Mouse (Mus musculus): ENCODE data around the gene Dennd1a. TPM values are rescaled to one million over a fixed set of nuclear protein-coding genes. Genes with fewer than 3 reads are reported as not detected.

Gene Dennd1a
- polyA plus RNA-seq (2012; rRNA removed): 44.5 and 44.8 TPM in 2 replicates

DNA sequence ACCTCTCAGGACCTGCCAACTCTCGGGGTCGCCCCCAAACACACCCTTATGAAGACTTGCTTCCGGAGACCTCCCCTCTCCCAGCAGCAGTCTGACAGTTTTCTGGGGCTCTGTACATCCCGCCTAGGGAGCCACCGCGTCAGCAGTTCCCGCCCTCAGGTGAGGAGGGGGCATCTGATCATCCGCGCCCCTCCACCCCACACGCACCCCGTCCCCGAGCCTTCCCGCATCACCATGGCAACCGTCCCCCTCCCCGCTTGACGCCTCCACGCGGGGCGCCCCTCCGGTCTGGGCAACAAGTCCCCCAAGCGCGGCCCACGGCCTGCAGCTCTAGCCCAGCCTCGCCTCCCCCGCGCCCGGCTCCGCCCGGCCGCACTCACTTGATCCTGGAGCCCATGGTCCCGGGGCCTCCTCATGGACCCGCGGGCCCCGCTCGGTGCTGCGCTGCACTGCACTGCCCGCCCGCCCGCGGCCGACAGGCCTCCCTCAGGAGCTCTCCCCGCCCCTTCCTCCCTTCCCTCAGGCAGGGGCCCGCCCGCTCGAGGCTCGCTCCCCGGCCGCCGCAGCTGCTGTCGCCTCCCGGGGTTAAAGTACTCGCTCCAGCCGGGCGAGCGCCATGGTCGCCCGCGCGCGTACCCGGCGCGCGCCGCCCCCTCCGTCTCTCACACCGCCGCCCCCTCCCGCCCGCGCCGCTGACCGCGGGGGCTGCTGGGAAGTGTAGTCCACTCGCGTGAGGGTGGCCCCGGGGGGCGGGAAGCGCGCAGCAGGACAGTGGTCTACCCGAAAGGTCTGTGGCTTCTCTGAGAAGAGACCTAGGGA is at the start of gene Dennd1a:
TSS of gene Dennd1a (minus strand) at position 658 of the 819 bp plus-strand sequence.
- TF ChIP-seq POLR2A (IDR thresholded peaks at IDR 0.05; ENCODE audit: extremely low read depth, insufficient read depth, low read length) (no peak), CTCF (IDR thresholded peaks at IDR 0.05; ENCODE audit: extremely low read depth, insufficient read depth, low read length) (no peak)

DNA sequence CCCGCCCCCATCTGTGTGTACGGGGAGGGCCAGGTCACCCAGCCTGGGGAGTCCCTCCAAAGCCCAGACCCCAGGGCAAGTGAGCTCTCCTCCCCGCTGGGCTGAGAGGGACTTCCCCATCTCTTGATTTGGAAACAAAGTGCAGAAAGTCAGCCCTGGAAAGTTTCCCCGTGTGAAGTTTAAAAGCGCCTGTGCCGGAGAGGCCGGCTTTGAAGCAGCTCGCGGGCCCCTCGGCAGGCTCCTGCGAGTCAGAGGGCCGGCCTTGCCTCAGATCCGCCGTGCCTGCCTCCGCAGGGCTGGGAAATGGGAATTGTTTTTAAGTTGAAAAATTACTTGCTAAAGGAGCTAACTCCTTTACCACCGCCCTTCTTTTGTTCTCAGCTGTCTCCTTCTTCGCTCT is 49.4 kb upstream of the Dennd1a start:
- Histone ChIP-seq H3K4me3 (ENCODE audit: insufficient read depth, low read length) (no peak overlapping the region), H3K27ac (ENCODE audit: insufficient read depth, low read length) (no peak overlapping the region), H3K4me1 (ENCODE audit: control insufficient read depth, insufficient read depth, low read length) (no peaks in the 10 kb centered on the region)
- TF ChIP-seq POLR2A (IDR thresholded peaks at IDR 0.05; ENCODE audit: extremely low read depth, insufficient read depth, low read length) (no peak), CTCF (IDR thresholded peaks at IDR 0.05; ENCODE audit: extremely low read depth, insufficient read depth, low read length) (no peak)

More for the DNA sequence above, at the start of gene Dennd1a:
- peak within 1 kb of the TSS; percentile 36; the same call in 1 of the 2 replicates for H3K27ac ChIP-seq (ENCODE audit: insufficient read depth, low read length)
- peaks cover 3% of the 10 kb centered on the region; the same call in 1 of the 2 replicates for H3K4me1 ChIP-seq (ENCODE audit: control insufficient read depth, insufficient read depth, low read length)
- peak within 1 kb of the TSS; percentile 78 for H3K4me3 ChIP-seq (ENCODE audit: insufficient read depth, low read length)

DNA sequence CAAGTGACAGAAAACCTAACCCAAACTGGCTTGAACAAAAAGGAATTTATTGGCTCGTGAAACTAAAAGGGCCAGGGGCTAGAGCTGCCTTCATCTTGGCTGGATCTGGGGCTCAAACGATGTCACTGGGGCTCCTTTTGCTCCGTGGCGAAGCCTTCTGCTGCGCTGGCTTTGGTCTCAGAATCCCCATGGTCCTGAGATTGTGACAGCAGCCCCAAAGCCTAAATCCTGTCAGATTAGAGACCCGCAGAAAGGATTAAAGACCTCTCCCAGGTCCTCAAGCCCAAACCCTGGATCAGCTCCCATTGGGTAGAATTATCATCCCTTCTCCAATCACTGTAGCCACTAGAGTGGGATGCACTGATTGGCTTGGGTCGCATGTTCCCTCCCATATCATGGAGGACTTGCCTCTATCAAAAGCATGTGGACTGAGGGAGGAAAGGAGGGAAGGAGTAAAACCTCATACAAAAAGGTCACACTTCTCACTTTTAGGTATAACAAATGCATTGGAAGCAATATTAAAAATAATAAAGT is 46.5 kb upstream of the Dennd1a start:
- TF ChIP-seq CTCF (IDR thresholded peaks at IDR 0.05; ENCODE audit: extremely low read depth, insufficient read depth, low read length): no peak
- no peak for TF ChIP-seq POLR2A (IDR thresholded peaks at IDR 0.05; ENCODE audit: extremely low read depth, insufficient read depth, low read length)
- no peaks in the 10 kb centered on the region for H3K4me1 ChIP-seq (ENCODE audit: control insufficient read depth, insufficient read depth, low read length)
- no peak overlapping the region for H3K4me3 ChIP-seq (ENCODE audit: insufficient read depth, low read length)
- H3K27ac ChIP-seq (ENCODE audit: insufficient read depth, low read length): no peak overlapping the region

DNA sequence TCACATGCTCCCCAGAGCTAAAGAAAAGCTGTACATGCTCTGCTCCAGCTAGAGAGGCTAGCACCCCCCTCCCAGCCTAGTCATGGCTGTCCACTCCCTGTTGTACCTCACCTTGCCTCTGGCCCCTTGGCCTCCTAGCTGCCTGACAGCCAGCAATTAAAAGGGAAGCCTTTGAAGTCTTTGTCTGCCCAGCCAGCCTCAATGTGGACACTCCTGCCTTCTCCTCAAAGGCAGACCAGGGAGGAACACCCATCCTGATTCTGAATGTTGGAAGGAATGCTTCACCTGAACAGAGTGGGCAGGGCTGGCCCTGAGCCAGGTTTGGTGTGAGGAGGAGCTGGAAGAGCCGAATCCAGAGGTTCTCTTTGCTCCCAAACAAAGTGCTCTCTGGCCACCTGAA is 39.5 kb upstream of the Dennd1a start:
- Histone ChIP-seq H3K27ac (ENCODE audit: insufficient read depth, low read length) (no peak overlapping the region), H3K4me3 (ENCODE audit: insufficient read depth, low read length) (no peak overlapping the region), H3K4me1 (ENCODE audit: control insufficient read depth, insufficient read depth, low read length) (no peaks in the 10 kb centered on the region)
- TF ChIP-seq CTCF (IDR thresholded peaks at IDR 0.05; ENCODE audit: extremely low read depth, insufficient read depth, low read length) (no peak), POLR2A (IDR thresholded peaks at IDR 0.05; ENCODE audit: extremely low read depth, insufficient read depth, low read length) (no peak)

DNA sequence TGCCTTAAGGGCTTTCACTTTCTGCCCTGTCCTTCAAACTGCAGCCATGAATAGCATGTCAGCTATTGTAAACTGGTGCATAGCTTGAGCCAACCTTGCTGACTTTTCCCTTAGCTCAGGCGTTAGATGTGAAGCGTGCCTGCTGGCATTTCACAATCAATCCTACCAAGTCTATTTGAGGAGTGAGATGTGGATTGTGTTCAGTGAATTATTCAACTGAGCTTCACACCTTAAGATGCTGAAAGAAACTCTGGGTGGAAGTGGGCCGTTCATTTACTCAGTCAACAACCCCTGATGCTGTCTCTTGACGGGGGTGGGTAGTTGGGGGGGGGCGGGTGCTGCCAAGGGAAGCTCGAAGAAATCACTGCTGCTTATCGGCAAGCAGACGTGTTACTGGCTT is 36.2 kb upstream of the Dennd1a start:
- TF ChIP-seq CTCF (IDR thresholded peaks at IDR 0.05; ENCODE audit: extremely low read depth, insufficient read depth, low read length) (no peak), POLR2A (IDR thresholded peaks at IDR 0.05; ENCODE audit: extremely low read depth, insufficient read depth, low read length) (no peak)
- H3K27ac ChIP-seq (ENCODE audit: insufficient read depth, low read length): no peak overlapping the region
- H3K4me1 ChIP-seq (ENCODE audit: control insufficient read depth, insufficient read depth, low read length): no peaks in the 10 kb centered on the region
- H3K4me3 ChIP-seq (ENCODE audit: insufficient read depth, low read length): no peak overlapping the region

DNA sequence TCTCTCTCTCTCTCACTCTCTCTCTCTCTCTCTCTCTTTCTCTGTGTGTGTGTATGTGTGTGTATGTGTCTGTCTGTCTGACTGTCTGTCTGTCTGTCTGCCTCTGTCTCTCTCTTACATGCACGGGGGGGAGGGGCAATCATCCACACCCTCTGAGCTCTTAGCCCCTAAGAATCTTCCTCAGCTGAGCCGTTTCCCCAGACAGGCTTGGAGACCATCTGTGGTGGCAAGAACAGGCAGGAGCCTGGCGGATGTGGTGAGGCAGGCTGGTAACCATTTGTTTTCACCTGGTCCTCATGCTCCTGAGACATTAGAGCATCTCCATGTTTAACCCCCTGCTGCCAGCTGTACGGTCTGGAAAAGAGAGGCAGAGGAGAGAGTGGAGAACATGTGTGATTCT is 33.7 kb upstream of the Dennd1a start:
- Histone ChIP-seq H3K4me1 (ENCODE audit: control insufficient read depth, insufficient read depth, low read length) (no peaks in the 10 kb centered on the region), H3K4me3 (ENCODE audit: insufficient read depth, low read length) (no peak overlapping the region), H3K27ac (ENCODE audit: insufficient read depth, low read length) (no peak overlapping the region)
- no peak for TF ChIP-seq POLR2A (IDR thresholded peaks at IDR 0.05; ENCODE audit: extremely low read depth, insufficient read depth, low read length)
- no peak for TF ChIP-seq CTCF (IDR thresholded peaks at IDR 0.05; ENCODE audit: extremely low read depth, insufficient read depth, low read length)

DNA sequence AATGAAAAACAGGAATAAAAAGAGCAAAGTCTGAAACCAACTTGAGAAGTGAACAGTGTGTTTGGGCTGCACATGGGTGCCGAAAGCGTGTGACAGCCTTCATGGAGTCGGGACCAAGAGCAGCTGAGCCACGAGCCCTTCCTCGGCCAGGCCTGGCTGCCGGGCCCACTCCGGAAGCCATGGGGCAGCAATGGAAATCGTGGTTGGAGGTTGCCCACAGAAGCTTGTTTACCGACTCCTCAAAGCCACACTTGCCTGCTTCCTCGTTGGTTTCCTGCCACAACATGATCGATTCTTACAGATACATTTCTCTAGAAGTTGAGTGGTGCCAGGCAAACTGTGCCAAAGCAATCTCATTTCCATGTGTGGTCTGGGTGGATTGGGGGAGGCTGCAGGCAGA is 31.9 kb upstream of the Dennd1a start:
- TF ChIP-seq CTCF (IDR thresholded peaks at IDR 0.05; ENCODE audit: extremely low read depth, insufficient read depth, low read length): no peak
- no peak for TF ChIP-seq POLR2A (IDR thresholded peaks at IDR 0.05; ENCODE audit: extremely low read depth, insufficient read depth, low read length)
- Histone ChIP-seq H3K27ac (ENCODE audit: insufficient read depth, low read length) (no peak overlapping the region), H3K4me1 (ENCODE audit: control insufficient read depth, insufficient read depth, low read length) (no peaks in the 10 kb centered on the region)

DNA sequence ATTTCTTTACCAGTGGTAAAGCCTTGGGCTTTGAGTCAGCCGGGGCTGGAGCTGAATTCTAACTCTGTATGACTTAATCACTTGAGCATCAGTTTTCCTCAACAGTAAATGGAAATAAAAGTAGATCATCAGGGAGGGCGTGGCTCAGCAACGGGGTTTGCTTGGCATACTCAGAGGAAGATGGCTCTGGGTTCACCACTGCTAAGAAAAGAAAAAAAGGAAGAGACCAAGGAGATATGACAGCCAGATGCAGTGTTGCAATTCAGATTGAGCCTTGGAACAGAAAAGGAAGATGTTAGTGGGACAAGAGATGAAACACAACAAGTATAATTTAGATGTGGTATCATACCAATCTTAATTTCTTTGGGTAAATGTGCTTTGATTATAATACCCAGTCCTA is 26.2 kb upstream of the Dennd1a start:
- H3K4me3 ChIP-seq (ENCODE audit: insufficient read depth, low read length): no peak overlapping the region
- TF ChIP-seq CTCF (IDR thresholded peaks at IDR 0.05; ENCODE audit: extremely low read depth, insufficient read depth, low read length): no peak
- TF ChIP-seq POLR2A (IDR thresholded peaks at IDR 0.05; ENCODE audit: extremely low read depth, insufficient read depth, low read length): no peak

More for the DNA sequence above, 31.9 kb upstream of the Dennd1a start:
- no peak overlapping the region for H3K4me3 ChIP-seq (ENCODE audit: insufficient read depth, low read length)

DNA sequence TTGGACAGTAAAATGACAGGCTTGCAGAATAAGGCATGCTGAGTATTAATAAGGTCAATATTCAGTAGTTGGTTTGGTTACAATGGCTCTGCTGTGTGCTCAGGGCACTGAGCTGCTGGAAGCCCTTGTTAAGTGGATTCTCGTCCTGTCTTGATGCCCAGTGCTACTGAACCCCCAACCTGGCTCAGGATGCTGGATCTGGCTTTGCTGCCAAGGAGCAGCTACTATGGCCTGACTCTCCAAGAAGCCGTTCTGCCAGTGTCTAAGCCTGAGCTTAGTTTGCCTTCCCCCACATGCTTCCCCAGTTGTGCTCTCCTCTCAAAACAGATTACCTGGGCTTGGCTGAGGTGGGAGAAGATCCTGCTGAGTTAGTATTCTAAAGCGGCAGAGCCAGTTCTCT is 25.7 kb upstream of the Dennd1a start:
- no peak overlapping the region for H3K4me3 ChIP-seq (ENCODE audit: insufficient read depth, low read length)
- H3K27ac ChIP-seq (ENCODE audit: insufficient read depth, low read length): no peak overlapping the region
- TF ChIP-seq POLR2A (IDR thresholded peaks at IDR 0.05; ENCODE audit: extremely low read depth, insufficient read depth, low read length): no peak
- TF ChIP-seq CTCF (IDR thresholded peaks at IDR 0.05; ENCODE audit: extremely low read depth, insufficient read depth, low read length): no peak
- no peaks in the 10 kb centered on the region for H3K4me1 ChIP-seq (ENCODE audit: control insufficient read depth, insufficient read depth, low read length)

More for the DNA sequence above, 26.2 kb upstream of the Dennd1a start:
- Histone ChIP-seq H3K27ac (ENCODE audit: insufficient read depth, low read length) (no peak overlapping the region), H3K4me1 (ENCODE audit: control insufficient read depth, insufficient read depth, low read length) (no peaks in the 10 kb centered on the region)

DNA sequence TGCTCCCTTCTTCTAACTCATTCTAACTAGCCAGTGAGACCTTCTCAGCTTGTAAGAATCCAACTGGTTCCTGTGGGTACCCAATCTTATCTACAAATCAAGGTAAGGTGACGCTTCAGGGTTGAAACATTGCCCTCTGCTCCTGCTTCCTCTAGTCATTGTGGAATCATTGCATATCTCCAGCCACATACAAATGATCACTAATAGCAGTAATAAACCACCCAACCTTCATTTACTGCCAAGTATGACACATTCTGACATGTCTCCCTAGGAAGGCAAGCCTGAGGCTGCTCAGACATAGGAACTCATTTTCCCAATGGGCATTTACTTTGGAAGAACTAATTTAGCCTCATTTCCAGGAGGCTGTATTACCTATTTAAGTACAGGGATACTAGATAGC is 18.0 kb upstream of the Dennd1a start:
- no peak overlapping the region for H3K4me3 ChIP-seq (ENCODE audit: insufficient read depth, low read length)
- TF ChIP-seq CTCF (IDR thresholded peaks at IDR 0.05; ENCODE audit: extremely low read depth, insufficient read depth, low read length) (no peak), POLR2A (IDR thresholded peaks at IDR 0.05; ENCODE audit: extremely low read depth, insufficient read depth, low read length) (no peak)
- no peak overlapping the region for H3K27ac ChIP-seq (ENCODE audit: insufficient read depth, low read length)
- H3K4me1 ChIP-seq (ENCODE audit: control insufficient read depth, insufficient read depth, low read length): no peaks in the 10 kb centered on the region
